Mouse (Mus musculus) left cerebral cortex, adult 9 months (tissue): Measurements from ENCODE around the gene Rab6b.
"Not testable (repeated sequence)": the region's sequence is repeated elsewhere in the genome, so short reads cannot be mapped to it uniquely, and the experiment has no call there.

Experiments
- DNase-seq, 2 experiments: peaks; one replicate each; pipeline ENCODE4 v3.0.0; 2022; ENCODE audit warnings: low spot score in 2 of 2

Rab6b gene

DNA sequence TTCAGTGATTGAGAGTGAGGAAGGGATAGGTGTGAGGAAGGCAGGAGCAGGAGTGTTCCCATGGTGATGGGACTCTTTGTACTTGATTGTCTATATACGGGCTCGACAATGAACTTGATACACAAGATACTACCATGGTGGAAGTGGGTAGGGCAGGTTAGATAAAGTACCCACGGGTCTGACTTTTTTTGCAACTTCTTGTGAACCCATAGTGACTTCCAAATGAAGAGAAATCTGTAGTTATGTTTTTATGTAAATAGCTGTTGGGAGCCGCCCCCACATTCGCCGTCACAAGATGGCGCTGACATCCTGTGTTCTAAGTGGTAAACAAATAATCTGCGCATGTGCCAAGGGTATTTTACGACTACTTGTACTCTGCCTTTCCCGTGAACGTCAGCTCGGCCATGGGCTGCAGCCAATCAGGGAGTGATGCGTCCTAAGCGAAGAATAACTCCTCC is 3.2 kb upstream of the Rab6b start:
- DNase-seq, result not testable (repeated sequence)

DNA sequence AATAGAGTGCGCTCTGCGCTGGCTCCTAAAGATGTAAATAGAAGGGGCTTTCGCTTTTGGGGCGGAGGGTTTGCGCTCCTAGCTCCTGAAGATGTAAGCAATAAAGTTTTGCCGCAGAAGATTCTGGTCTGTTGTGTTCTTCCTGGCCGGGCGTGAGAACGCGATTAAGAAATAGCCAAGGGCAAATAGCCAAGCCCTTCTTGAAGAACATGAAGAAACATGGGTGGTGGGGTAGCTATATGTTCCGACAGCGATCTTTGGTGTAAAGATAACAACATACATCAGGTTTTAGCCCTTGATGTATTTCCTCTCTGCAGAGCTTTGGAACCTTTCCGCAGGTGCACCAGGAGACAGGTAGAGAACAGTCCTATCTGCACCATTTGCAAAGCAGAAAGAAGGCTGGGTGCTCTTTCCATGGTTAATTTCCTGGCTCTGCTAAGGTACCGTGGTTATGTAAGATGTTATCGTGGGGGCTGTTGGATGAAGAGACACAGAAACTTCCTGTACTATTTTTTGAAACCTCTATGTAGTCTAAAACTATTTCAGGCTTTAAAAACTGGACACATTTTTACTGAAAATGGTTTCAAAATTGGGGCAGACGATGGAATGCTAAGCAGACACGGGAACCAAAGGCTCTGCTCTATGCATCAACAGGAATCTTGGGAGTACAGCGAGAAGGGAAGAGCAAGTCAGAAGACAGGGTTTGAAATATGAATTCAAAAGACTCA is 2.5 kb upstream of the Rab6b start:
- DNase-seq, result no peak

DNA sequence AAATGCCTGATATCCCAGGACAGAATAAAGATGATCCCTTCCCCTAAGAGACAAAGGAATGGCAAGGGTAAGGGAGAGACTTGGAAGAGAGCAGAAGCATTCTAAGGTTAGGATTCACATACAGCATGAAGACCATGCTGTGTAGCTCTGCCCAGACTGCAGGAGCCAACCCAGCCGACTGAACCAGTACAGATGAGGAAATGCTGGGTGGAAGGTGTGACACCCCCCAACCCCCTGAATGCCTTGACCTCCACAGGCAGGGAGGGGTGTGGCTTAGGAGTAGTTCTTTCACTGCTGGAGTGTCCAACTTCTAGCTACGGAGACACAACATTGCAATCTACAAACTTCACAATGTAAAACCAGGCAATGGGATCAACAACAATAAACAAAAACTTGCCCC is 1.7 kb upstream of the Rab6b start:
- no peak for DNase-seq

DNA sequence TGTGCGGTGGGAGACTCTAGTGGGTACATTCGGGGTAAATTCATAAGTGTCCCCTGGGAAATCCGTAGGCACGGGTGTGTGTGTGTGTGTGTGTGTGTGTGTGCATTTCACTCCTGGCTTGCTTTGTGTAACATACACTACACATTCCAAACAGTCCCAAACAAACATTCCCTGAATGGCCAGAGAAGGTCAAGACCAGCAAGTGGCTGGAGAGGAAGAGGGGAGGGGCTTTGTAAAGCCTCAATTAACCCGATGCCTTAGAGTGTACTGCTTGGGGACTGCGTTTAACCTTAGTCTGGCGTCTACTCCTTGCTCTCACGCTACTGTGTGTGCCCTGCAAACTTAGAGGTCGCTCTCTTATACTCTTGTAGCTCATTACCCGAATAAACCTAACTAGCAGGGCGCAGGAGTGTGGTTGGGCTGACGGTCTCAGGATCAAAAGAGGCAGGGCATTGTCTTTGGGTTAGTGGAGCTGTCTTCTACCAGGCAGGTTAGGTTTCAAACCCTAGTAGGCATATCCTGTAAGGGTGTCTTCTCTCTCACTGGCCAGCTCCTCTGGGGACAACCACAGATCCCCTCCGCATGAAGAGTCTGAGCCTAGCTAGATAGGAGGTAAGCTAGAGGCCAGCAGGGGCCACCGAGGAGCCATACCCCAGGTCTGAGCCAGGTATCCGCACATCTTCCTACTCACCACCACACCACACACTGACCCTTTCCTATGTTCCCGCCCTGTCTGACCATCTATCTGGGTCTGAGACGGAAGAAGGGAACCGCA is 673 bp upstream of the Rab6b start:
- DNase-seq, result no peak

DNA sequence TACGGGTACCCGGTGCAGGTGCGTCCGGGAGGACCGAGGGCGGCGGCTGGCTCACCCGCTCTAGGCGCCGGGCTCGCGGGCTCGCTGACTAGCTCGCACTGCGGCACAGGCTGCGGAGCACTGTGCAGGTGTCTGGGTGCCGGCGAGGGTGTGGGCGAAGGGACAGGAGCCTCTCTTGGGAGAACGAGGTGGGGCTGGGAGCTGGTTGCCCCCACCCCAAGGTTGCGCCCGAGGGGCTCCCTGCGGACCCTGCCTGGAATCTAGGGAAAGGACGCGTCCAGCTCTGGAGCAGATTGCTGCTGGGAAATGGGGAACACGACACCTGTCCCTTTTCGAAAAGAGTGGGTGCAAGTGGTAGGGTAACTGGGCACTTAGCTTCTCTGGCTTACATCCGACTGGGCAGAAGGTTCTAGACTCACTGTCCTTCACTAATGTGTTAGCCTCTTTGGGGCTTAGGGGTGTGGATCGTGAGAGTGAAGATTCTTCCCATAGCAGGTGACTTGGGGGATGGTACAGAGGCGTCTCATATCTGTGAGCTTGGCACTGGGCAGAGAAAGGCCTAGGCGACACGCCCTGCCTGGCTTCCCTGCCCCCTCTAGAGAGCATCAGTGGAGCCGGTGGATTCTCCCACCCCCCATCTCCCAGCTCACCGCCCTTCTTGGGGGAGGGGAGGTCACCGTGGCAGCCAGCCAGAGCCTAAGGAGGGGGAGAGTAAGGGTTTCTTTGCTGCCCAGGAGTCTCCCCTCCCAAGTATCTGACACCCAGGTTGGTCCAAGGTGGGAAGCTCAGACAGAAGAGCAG is 1.1 kb downstream of the Rab6b start:
- DNase-seq, result peak in 1 of 2 experiments; percentile 65

DNA sequence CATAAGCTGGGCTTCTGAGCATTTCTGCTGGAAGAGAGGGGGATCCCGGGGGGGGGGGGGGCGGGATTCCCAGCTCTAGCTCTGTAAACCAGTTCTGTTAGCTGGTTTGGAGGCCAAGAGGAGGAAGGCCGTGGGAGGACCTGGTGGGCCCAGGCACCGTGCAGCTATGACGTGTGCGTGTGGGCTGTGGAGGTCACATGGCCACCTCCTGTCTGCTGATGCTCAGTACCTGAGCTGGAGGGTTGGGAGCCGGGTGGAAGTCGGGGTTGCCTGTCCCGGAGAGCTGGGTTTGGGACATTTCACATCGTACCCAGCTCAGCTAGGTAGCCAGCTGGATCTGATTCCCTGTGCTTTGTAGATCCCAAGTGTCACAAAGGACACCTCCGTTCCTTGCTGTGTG is 1.8 kb downstream of the Rab6b start:
- peak in 1 of 2 experiments; percentile 57 for DNase-seq

DNA sequence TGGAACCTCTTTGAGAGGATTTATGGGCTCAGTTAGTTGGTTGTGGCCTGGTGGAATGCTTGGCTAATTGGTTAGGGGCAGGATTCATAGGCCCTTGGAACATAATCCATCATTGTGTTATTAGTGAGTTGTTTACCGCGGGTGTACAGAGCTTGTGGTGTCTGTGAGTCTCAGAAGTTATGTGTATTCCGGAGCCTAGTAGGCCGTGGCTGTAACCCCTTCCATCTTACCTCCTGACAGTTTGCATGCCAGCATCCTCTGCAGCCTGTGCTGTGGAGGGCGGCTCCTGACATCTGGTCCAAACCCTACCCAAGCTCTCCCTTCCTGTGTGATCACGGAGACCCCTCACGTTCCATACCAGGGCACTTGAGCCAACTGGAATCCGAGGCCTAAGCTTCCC is 2.7 kb downstream of the Rab6b start:
- no peak for DNase-seq

DNA sequence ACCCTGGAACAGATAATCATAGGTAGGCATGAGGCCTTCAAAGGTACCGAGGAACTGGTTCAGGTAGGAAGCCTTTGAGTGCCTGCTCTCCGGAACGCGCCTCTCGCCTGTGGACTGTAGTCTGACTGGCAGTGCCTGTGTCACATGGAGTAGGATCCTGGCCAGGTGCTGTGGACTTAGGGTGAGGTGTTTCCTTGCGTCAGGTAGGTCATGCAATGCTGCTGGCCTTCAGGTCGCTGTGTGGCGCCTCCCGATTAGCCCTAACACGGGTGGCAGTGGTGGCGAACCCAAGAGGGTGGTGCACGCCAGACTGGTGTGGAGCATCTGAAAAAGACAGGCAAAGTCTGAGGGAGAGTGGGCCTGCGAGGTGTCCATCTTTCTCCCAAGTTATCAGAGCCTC is 3.3 kb downstream of the Rab6b start:
- no peak for DNase-seq

DNA sequence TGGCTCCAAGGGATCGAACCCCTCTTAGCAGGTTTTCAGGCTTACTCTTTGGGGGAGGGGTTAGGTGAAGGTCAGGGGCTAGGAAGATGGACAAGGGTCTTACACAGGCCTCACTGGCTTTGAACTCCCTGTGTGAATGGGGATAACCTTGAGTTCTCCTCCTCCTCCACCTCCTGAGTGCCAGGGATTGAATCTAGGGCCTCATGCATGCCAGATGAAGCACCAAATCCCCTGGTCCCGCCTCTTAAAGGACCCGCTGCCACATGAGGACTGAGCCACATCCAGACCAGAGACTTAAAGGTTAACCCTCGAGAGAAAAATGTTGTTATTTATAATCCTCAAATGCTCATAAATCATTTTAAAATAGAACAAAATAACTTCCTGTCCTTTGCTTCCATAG is 5.4 kb downstream of the Rab6b start:
- DNase-seq, result no peak

DNA sequence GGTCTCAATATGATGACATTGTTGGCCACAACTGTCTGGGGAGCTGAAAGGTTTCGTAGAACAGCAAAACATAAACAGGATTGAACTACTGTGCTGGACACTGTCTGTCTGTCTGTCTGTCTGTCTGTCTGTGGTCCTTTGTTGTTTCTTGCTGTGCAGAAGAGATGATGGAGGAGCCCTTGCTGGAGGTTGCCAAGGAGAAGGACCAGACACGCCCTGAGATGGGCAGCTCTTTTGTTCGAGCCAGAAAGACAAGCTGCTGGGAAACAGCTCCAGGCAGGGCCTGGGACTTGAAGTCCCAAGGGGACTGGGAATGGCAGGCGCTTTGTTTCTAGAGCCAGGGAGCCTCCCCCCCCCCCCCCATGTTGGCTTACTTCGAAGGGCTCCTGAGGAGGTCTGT is 5.9 kb downstream of the Rab6b start:
- DNase-seq, result no peak

DNA sequence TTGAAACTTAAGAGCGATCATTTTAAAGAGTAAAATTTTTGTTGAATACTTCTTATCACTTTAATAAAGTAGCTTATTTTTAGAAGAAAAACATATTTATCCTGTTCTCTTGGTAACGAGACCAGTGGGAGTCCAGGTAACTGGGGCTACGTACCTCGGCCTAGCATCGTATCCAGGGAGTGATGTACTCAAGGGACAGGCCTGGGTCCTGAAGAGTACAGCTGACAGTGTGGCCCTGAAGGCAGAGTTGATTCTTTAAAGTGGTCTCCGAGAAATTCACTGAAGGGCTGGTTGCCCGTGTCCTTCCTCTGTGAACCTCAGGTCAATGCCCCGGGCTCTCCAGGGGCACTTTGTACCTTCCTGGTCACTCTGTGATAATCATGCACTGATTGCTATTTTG is 6.4 kb downstream of the Rab6b start:
- no peak for DNase-seq

DNA sequence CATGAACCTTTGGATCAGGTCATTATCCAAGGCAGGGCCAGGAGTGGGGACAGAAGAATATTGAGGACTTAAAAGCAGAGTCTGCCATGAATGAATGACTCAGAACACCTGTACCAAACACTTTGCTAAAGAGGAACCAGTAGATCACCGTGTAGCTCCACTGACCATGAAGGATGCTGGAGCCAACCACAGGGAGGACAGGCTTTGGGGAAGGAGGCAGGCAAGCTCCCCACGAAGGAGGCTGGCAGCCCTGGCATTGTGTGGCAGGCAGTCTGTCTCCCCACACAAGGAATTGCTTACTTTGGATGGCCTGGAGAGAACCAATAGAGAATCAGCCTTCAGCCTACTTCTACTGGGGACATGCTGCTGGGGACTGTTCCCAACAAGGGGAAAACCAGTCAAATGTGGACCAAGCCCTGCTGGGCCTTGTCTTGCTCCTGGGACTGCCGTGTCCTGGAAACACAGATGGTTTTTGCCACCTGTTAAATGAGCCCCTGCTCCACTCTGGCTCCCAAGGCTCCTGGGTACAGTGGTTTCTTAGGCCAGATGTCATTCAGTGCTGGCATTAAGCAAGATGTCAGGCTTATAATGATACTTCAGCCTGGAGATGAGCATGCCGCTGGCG is 7.2 kb downstream of the Rab6b start:
- DNase-seq, result no peak

DNA sequence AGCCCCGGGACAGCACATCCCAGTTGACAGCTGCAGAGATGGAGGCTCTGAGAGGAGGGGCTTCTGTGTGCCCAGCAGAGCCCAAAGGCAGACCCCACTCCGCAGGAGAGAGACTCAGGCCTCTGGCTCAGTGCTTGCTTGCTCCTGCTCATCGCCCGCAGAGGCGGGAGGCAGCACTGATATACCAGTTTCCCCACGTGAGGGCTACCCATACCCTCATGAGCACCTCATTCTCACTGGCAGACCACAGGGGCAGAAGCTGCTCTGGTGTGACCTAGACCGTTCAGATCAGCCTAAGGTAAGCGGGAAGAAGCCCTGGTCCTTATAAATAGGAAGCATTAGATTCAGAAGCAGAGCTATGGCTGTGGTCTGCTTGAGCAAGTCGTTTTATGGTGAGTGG is 8.2 kb downstream of the Rab6b start:
- DNase-seq, result no peak

DNA sequence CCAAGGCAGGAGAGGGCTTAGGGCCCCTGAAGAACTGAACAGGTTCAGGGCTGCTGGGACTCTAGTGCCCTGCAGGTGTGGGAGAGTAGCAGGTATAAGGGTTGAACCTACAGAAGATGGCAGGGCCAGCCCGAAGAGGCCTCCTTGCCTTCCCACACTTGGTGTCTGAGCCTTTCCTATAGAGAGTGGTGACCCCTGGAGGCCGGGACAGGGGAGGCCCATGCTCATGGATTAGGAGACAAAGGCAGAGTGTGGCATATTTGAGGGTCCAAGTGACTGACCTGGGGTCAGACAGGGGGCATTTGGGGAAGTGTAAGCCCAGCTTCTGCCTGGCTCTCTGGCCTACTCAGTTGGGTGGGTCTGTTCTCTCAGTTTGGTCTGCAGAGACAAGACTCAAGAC is 8.6 kb downstream of the Rab6b start:
- DNase-seq, result no peak

DNA sequence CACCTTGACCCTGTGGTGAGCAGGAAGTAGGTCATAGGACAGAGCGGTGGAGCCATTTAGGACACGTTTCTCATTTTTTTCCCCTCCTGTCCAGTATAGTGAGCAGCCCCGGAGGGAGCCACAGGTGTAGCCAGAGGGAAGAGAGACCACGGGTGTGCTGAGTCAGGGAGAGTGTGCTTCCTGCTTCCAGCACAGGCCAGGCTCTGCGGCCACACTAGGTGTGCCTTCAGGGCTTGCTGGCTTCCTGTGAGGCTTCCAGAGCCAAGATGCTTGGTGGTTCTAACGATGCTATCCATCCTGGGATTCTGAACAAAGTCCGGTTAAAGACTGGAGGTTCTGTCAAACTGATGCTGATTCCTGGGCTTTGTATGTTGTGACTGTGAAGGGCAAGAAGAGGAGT is 10.0 kb downstream of the Rab6b start:
- DNase-seq, result no peak

DNA sequence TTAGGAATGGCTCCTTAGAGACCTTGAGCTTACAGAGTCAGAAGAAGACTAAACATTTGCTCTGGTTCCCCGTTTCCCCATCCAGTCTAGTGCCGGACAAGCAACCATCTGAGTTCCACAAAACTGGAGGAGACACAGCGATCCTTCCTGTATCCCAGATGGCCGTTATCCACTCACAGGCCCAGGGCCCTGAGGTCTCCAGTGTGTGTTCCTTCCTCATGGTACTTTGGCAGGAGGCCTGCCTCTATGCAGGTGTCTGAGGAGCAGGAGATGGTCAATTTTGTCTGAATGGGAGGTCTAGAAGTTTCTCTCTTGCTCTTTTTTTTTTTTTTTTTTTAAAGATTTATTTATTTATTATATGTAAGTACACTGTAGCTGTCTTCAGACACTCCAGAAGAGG is 13.2 kb downstream of the Rab6b start:
- no peak for DNase-seq

DNA sequence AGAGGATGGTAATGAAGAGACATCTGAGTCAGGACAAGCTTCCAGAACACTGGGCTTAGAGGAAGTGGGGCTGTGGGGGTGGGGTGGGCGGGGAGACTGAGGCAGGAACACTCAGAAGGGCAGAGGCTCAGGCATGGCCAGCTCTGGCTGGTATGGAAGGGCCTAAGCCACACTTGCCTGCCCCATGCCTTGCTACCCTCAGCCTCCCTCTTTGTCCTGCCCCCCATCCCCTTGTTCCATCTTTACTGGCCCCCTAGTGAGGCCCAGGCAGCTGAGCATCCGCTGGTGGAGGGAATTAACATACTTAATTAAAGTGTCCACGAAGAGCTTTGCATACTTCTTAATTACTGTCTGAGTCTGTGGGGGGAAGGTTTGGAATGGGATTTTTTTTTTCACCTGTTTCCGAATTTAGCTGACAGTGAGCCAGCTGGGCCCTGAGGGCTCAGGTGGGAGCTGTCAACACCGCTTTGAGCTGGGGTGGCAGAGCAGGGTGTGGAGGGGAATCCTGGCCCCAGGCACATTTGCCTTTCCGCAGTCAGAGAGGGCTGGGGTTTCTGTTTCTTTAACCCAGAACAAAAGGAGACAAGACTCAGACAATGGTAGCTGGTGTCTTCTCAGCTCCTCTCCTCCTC is 22.0 kb downstream of the Rab6b start:
- no peak for DNase-seq

DNA sequence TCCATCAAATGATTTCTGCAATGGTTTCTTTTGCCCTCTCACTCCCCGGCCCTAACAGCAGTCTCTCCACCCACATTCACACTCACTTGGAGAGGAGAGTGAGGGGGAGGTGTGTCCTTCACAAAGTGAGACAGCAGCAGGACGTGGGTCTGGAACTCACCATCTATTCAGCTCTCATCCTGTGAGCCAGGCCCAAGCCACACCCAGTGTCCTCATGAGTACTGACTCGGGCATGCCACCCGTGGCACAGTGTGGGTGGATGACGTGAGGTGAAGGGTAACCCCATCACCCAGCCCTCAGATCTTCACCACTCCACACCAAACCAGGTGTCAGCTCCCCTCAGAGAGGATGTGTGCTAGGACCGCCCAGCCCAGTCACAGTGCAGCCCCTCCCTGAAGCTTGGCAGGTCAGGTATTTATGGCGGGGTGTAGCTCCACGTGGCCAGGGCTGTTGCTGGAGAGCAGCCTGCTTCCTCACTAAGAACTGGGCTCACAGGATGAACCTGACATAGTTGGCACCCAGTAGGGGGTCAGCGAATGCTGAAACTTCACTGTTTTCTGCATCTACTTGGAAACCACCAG is 23.0 kb downstream of the Rab6b start:
- DNase-seq, result peak; percentile 52 to 73

DNA sequence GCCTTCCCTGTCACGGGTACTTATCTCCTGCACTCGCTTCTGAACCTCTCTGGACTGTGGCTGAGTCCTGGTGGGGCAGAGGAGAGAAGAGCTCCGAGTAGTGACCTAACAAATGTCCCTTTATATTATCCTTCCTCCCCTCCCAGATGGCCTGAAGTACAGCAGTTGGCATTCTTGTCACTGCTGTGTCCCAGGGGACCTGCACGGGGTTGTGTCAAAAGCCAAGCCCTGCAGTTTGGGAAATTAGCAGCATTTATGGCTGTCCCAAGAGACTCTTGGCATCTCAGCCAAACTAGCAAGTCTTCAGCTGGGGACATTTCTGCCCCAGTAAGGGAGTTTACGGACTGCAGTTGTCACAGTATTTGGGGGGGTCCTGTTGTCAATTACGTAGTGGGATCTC is 27.9 kb downstream of the Rab6b start:
- DNase-seq, result no peak

DNA sequence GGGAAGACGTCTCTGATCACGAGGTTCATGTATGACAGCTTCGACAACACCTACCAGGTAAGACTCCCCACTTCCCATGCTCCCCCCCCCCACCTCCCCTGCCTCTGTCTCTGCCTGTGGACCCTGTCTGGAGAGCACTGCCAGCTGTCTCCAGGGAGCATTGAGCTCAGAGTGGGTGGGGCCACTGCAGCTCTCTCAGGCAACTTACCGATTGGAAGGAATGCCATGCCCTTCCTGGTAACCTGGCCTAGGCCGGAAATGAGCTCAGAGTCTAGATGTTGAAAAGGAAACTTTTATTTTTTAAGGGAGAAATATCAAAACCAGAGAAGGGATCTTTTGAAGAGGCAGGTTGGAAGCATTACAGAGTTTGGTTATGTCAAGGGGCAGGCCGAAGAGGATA is 28.8 kb downstream of the Rab6b start:
- no peak for DNase-seq

DNA sequence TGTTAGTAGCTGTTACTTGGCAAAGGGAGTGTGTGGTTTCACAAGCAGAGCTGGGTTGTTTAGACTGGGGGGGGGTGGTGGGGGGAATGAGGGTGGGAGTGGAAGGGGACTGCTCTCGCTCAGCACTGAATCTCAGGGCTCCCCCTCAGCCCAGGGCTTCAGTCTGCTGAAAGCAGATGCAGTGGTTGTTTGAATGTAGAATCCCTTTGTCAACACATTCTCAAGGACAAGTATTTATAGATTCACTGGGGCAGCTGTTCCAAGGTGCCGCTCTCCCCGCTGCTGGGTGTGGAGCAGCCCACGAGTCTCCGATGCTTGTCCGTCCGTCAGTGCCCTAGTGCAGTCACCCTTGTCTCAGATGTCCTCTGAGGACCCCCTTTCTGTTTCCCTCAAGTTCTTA is 29.7 kb downstream of the Rab6b start:
- no peak for DNase-seq
